Mouse (Mus musculus) spleen, adult 2 months (tissue): ENCODE data around the gene Slc16a3. TPM values are rescaled to one million over a fixed set of nuclear protein-coding genes. Genes with fewer than 3 reads are reported as not detected.
A peak's percentile ranks its signal among the peaks of the same experiment; 100 is the strongest.

Experiments
- DNase-seq, 2 experiments: peaks; one replicate each; pipeline versions ENCODE4 v3.0.0 to v3.0.0-alpha.2; 2012 to 2021; ENCODE audit warnings: low spot score in 2 of 2, low read depth in 1 of 2
- H3K27ac ChIP-seq: fragments of 200-500 bp; 2 replicates; pipeline ENCODE4 v1.5.1; 2012; ENCODE audit warnings: low read length, inconsistent platforms; ENCODE audit not compliant: insufficient read depth
- H3K27me3 ChIP-seq: fragments of 200-500 bp; 2 replicates; pipeline ENCODE4 v1.6.1; 2012; ENCODE audit warnings: mild to moderate bottlenecking, moderate library complexity, low read length, inconsistent platforms; ENCODE audit not compliant: control insufficient read depth, insufficient read depth
- H3K36me3 ChIP-seq: fragments of 200-500 bp; 2 replicates; pipeline ENCODE4 v1.6.1; 2012; ENCODE audit warnings: mild to moderate bottlenecking, low read length, inconsistent platforms; ENCODE audit not compliant: control insufficient read depth, insufficient read depth
- H3K4me1 ChIP-seq: fragments of 200-500 bp; 2 replicates; pipeline ENCODE4 v1.6.1; 2011; ENCODE audit warnings: inconsistent platforms; ENCODE audit not compliant: control insufficient read depth, insufficient read depth, insufficient read length
- H3K4me3 ChIP-seq: fragments of 200-500 bp; 2 replicates; pipeline ENCODE4 v1.5.1; 2011; ENCODE audit warnings: mild to moderate bottlenecking, inconsistent platforms; ENCODE audit not compliant: insufficient read depth, insufficient read length; ENCODE audit errors: extremely low read depth
- CTCF ChIP-seq: fragments of 200-500 bp; IDR thresholded peaks from 2 replicates; pipeline ENCODE4 v1.5.1; 2011; ENCODE audit warnings: mild to moderate bottlenecking, inconsistent platforms; ENCODE audit not compliant: insufficient read depth, insufficient read length, insufficient replicate concordance; ENCODE audit errors: extremely low read depth
- POLR2A ChIP-seq: fragments of 200-500 bp; IDR thresholded peaks from 2 replicates; pipeline ENCODE4 v1.6.1; 2011; ENCODE audit warnings: low read depth, low read length, inconsistent platforms
- WGBS: fragments of 180-500 bp; shearing (Covaris S2); methylation state at CpG from one replicate; pipeline ENCODE4 v1.1.7; 2018; 5-methylcytosine and 5-hydroxymethylcytosine counted together
- polyA plus RNA-seq: library from polyadenylated mRNA; depleted of rRNA; stranded (reverse); fragments of >200 nt; gene quantifications from 2 replicates; pipeline ENCODE4 v1.2.3, GENCODE M21; 2012

Slc16a3 gene
- polyA plus RNA-seq, 1 experiment: 16.1 TPM

DNA sequence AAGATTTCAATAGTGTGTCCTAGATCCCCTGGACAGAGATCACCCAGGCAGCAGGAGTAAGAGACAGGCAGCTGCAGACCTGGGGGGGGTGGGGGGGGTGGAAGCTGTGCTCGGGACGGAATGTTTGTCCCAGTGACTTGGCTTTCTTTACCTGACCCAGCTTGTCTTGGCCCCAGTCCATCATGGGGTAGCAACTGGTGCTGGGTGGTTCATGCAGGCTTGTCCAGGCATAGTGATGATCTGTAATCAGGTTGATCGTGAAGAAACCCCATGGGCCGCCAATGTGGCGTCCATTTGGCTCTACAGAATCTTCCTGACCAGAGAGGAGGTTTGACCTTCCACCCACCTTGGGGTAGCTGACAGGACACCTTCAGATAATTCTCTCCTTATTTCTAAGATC is 2.4 kb upstream of the Slc16a3 start:
- Histone ChIP-seq H3K36me3 (no peaks in the 10 kb centered on the region), H3K4me3 (no peak overlapping the region), H3K4me1 (peaks cover 8% of the 10 kb centered on the region; the same call in 1 of the 2 replicates), H3K27ac (no peak overlapping the region), H3K27me3 (0 out of 2 replicates have a peak, but pooled peaks cover 6% of the 10 kb centered on the region)
- DNase-seq: no peak
- WGBS: 89% methylated on average over 5 of the region's 5 CpGs
- TF ChIP-seq POLR2A (no peak), CTCF (no peak)

DNA sequence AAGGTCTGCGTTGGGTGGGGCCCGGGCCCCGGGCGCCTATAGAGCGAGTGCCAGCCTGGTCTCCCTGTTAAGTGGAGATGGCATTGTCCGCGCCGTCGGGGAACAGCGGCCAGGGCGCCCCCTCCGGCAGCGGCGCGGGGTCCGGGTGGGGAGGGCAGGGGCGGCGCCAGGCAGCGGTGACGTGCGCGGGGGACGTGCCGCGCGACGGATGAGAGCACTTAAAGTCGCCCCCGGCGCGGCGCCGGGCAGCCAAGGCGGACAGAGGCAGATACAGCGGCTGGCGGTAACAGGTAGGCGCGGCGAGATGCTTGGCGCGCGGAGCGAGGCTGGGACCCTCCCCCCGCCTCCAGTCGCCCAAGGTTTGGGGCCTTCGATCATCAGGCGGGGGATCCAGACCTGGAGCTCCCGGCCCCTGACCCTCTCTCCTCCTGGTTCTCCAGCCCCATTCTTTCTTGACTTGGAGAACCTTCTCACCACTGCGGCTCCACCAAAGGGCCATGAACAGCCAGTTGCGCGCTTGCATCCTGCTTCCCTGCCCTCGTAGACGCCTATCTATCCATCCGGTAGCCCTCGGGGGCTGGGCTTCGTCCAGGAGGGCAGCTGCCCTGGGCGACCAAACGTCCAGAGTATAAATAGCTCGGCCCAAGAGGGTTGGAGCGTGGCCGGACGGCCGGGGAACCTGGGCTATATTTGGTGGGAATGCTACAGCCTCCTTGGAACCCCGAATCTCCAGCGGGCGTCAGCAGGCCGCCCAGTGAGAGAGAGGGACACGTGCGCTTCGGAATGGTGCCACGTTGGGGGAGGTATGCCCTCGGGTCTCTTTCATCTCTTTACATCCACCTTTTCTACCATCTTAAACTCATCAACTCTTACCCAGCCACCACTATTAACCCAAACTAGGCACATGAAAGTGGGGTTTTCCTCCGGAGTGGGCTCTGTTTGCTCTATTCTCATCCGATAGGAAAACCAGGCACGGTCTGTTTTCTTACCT is 876 bp downstream of the Slc16a3 start:
- DNase-seq: peak in 1 of 2 experiments; percentile 27
- Histone ChIP-seq H3K4me3 (peak overlapping the region; percentile 57), H3K4me1 (peaks cover 11% of the 10 kb centered on the region; the same call in 1 of the 2 replicates), H3K27me3 (0 out of 2 replicates have a peak, but pooled peaks cover 6% of the 10 kb centered on the region), H3K36me3 (no peaks in the 10 kb centered on the region), H3K27ac (peak overlapping the region; percentile 40)
- no peak for TF ChIP-seq CTCF
- TF ChIP-seq POLR2A: no peak; the same call in 1 of the 2 replicates
- 24% methylated on average over 58 of the region's 75 CpGs for WGBS

DNA sequence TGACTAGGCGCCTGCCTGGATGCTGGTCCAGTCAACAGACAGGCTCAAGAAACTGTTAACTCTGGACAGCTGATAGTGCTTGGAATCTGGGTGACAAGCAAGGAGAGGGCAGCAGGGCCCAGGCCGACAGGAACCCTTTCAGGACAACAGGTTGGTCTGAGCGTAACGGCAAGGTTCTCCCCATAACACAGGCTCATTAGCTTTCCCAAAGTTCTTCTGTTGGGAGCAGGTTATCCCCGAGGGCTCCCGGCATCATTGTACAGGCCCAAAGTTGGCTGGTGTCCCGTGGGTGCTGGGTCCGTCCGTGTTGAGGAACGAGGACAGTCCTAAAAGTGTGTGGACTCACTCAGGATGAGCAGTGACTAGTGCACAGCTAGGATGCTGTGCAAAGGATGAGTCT is 1.6 kb downstream of the Slc16a3 start:
- Histone ChIP-seq H3K4me3 (no peak overlapping the region), H3K4me1 (peaks cover 11% of the 10 kb centered on the region; the same call in 1 of the 2 replicates), H3K36me3 (no peaks in the 10 kb centered on the region), H3K27ac (no peak overlapping the region), H3K27me3 (0 out of 2 replicates have a peak, but pooled peaks cover 6% of the 10 kb centered on the region)
- no peak for TF ChIP-seq POLR2A
- no peak for TF ChIP-seq CTCF
- no peak for DNase-seq
- WGBS: 88% methylated on average over 10 of the region's 10 CpGs

DNA sequence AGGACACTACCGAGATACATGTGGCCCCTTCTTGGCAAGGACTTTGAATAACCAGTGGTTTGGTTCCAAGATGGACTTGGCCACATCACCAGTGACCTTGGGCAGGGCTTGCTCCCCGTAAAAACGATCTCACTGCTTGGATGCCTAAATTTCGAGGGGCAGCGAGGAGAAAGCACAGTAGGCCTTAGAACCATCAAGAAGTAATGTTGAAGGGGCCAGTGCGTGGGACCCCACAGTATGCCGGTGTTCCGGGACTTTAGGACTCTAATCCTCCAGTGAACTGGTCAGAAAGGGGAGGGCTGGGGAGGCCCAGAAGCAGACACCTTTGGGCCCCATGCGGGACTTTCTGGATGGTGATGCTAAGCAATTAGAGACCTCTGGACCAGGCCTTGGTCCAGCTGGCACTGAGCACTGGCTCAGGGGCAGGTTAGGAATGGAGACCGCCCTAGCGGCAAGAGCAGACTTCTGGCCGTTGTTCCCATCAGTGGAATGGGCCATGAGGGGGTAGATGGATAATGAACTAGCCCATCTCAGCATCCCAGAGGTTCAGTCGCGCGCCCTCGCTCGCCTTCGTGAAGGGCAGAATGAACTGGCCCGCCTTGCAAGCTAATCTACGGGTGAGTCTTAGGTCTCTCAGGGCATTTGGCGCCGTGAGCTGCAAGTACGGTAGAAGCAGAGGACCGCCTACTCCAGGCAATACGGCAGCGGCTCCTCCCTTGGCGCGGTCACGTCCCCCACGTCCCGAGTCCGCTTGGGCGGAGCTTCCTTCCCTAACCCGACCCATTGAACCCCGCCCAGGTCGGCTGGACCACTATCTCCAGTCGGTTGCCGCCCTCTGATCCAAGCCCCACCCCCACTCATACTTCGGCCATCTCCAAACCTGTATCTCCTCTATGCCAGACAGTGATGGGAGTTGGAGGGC is 2.3 kb downstream of the Slc16a3 start:
- TF ChIP-seq POLR2A (no peak), CTCF (no peak)
- Histone ChIP-seq H3K36me3 (no peaks in the 10 kb centered on the region), H3K4me3 (peak overlapping the region; percentile 46; the same call in 1 of the 2 replicates), H3K4me1 (peaks cover 11% of the 10 kb centered on the region; the same call in 1 of the 2 replicates), H3K27me3 (0 out of 2 replicates have a peak, but pooled peaks cover 6% of the 10 kb centered on the region), H3K27ac (no peak overlapping the region)
- peak in 1 of 2 experiments; percentile 58 for DNase-seq
- WGBS: 14% methylated on average over 39 of the region's 39 CpGs

DNA sequence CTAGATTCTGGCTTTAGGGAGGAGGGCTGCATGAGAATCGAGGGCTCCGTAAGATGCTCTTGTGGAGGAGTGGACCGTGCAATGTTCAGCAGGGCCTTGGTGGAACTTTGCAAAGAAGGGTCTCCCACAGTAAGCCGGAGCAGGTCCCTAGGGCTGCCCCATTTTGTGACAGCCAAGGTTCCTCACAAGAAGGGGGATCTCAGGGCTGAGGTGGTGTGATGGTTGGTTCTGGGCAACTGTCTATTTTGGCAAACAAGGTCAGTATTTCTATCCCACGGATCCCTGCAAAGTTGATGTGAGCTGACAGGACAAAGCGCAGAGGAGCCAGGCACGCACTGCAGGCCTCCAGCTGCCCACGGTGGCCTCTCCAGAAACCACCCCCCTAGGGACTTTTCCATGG is 3.0 kb downstream of the Slc16a3 start:
- Histone ChIP-seq H3K4me3 (peak overlapping the region; percentile 46; the same call in 1 of the 2 replicates), H3K27ac (no peak overlapping the region), H3K27me3 (0 out of 2 replicates have a peak, but pooled peaks cover 6% of the 10 kb centered on the region), H3K4me1 (peaks cover 11% of the 10 kb centered on the region; the same call in 1 of the 2 replicates), H3K36me3 (no peaks in the 10 kb centered on the region)
- TF ChIP-seq CTCF (no peak), POLR2A (no peak)
- no peak for DNase-seq
- 60% methylated on average over 8 of the region's 8 CpGs for WGBS
